Mouse (Mus musculus) Patski (cell line): ENCODE results near the gene Rsg1. TPM values are rescaled to one million over a fixed set of nuclear protein-coding genes. Genes with fewer than 3 reads are reported as not detected.

ENCODE experiments used
- ATAC-seq: fragments of 100-300 bp; one replicate; pipeline ENCODE4 v1.8.0; 2021
- CTCF ChIA-PET: fragments of 350-600 bp; sonication (Branson Sonifier 250); formaldehyde crosslinking; loops from one replicate; lab custom pipeline; 2022; ENCODE audit warnings: inconsistent platforms; lab: Charles Lee
- POLR2A ChIA-PET: fragments of 350-600 bp; sonication (Branson Sonifier 250); formaldehyde crosslinking; loops from one replicate; lab custom pipeline; 2022; ENCODE audit warnings: antibody characterized with exemption, inconsistent platforms; lab: Charles Lee
- DNase-seq: peaks from one replicate; pipeline ENCODE4 v3.0.0-alpha.2; 2011; ENCODE audit warnings: low read depth, low spot score
- H3K27me3 ChIP-seq: fragments of 371-371 bp; one replicate; pipeline ENCODE4 v1.5.1; 2021
- CTCF ChIP-seq: fragments of 100-300 bp; IDR thresholded peaks from one replicate; pipeline ENCODE4 v1.5.1; 2021
- in situ Hi-C: fragments of 300-500 bp; cut with MboI; formaldehyde crosslinking; loops from 3 replicates; pipeline ENCODE4 v1.11.1; 2018; ENCODE audit warnings: low pct_unique_long_range_greater_than_20kb, mixed read lengths
- polyA plus RNA-seq: library from polyadenylated mRNA; unstranded; gene quantifications from one replicate; pipeline ENCODE4 v1.2.3, GENCODE M21; 2021

The Rsg1 gene
- polyA plus RNA-seq, 1 experiment from 2014 or later, result 1.9 TPM

DNA sequence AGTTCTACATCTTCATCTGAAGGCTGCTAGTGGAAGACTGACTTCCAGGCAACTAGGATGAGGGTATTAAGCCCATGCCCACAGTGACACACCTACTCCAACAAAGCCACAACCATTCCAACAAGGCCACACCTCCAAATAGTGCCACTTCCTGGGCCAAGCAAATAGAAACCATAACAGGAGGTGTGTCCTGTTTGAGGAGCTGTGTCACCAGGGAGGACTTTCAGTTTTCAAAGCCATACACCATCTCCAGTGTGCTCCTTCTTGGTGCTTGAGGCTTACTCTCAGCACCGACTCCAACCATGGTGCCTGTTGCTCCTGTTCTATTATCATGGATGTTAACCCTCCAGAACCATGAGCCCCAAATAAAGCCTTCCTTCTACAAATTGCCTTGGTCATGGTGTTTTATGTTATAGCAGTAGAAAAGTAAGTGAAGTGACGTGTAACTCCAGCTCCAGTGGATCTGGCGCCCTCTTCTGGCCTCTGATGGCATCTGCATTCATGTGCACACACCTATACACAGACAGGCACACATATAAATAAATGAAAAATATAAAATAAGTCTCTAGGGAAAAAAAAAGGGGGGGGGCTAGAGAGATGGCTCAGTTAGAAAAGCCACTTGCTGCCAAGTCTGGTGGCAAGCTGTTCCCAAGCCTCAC lies 52.4 kb downstream of the Rsg1 start:
- DNase-seq, result no peak
- POLR2A ChIA-PET, result no interaction called here
- no peaks in the 10 kb centered on the region for H3K27me3 ChIP-seq
- ATAC-seq, result no peak
- CTCF ChIA-PET, result no interaction called here
- TF ChIP-seq CTCF, result no peak
- in situ Hi-C loops, result no loop called here

DNA sequence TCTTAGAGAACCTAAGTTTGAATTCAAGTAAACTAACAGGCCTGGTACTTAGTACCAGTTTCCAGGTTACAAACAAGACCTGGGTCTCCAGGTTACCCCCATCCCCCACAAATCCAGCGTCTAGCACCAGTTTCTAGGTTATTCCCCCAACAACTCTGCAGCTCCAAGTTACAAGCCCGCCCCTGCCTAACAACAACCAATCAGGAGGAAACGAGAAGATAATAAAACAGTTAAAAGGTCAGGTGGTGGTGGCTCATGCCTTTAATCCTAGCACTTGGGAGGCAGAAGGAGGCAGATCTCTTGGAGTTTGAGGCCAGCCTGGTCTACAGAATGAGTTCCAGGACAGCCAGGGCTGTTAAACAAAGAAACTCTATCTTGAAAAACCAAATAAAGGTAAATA lies 53.5 kb downstream of the Rsg1 start:
- ATAC-seq, result no peak
- POLR2A ChIA-PET, result no interaction called here
- no peak for DNase-seq
- no peak for TF ChIP-seq CTCF
- H3K27me3 ChIP-seq, result no peaks in the 10 kb centered on the region
- CTCF ChIA-PET, result interaction anchor here (0.9 to 1.3 kb wide), 5 partner anchors 12 to 97 kb away, joined by 3 to 4 read pairs (median 3); partner anchors contain the start of gene Rsg1
- in situ Hi-C loops, result no loop called here

DNA sequence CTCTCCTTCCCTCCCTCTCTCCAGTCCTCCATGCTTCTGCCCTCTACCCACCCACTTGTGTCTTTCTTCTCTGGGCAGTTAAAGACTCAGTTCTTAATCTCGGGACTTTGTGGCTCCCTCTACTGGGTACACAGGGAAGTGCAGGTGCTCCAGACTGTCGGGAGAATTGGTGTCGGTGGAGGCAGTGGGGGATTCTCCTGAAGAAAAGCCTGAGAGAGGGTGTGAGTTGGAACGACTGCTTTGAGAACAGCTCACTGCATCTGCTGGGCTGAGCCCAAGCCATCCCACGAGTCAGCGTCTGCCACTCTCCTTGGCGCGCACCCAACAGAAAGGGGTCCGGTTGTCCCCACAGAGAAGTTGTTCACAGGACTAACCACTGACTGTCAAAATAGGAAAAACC lies 54.1 kb downstream of the Rsg1 start:
- CTCF ChIA-PET, result interaction anchor here (0.9 to 1.3 kb wide), 6 partner anchors 9 to 97 kb away, joined by 3 to 4 read pairs (median 3); partner anchors contain the start of gene Rsg1
- in situ Hi-C loops, result no loop called here
- no peaks in the 10 kb centered on the region for H3K27me3 ChIP-seq
- TF ChIP-seq CTCF, result no peak
- ATAC-seq (no peak), DNase-seq (no peak)
- POLR2A ChIA-PET, result no interaction called here

DNA sequence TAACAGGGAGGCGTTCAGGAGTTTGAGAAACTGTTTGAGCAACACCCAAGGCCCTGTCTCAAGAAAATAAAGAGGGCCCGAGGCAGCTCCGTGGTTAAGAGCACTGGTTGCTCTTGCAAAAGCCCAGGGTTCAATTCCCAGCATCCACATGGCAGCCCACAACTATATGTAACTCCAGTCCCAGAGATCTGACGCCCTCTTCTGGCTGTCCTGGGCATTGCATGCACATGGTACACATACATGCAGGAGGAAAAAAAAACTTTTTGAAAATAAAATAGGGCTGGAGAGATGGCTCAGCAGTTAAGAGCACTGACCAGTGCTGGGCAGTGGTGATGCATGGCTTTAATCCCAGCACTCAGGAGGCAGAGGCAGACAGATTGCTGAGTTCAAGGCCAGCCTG lies 54.6 kb downstream of the Rsg1 start:
- DNase-seq (no peak), ATAC-seq (no peak)
- TF ChIP-seq CTCF, result no peak
- H3K27me3 ChIP-seq, result no peaks in the 10 kb centered on the region
- POLR2A ChIA-PET, result interaction anchor here (0.6 kb wide), 1 partner anchor 85 kb away, joined by 3 read pairs; no protein-coding TSS in a partner anchor
- in situ Hi-C loops, result no loop called here
- CTCF ChIA-PET, result interaction anchor here (1.0 to 1.3 kb wide), 4 partner anchors 9 to 96 kb away, joined by 3 to 4 read pairs (median 3); partner anchors contain the start of gene Rsg1

DNA sequence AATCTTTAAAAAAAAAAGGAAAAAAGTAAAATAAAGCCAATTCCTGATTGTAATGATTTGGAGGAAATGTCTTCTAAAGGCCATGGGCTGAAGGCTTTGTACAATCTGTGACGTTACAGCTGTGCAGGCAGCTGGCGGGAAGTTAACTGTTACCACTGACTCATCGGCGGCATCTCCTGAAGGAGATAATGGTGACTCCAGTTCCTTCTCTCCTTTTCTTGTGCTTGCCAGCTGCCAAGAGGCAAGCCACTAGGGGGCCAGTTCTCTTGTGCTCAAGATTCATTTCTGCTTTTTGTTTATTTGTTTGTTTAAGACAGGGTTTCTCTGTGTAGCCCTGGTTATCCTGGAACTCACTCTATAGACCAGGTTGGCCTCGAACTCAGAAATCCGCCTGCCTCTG lies 55.3 kb downstream of the Rsg1 start:
- ATAC-seq, result no peak
- H3K27me3 ChIP-seq, result no peaks in the 10 kb centered on the region
- DNase-seq, result no peak
- TF ChIP-seq CTCF, result no peak
- in situ Hi-C loops, result no loop called here
- POLR2A ChIA-PET, result interaction anchor here (0.6 kb wide), 1 partner anchor 84 kb away, joined by 3 read pairs; no protein-coding TSS in a partner anchor
- CTCF ChIA-PET, result no interaction called here

DNA sequence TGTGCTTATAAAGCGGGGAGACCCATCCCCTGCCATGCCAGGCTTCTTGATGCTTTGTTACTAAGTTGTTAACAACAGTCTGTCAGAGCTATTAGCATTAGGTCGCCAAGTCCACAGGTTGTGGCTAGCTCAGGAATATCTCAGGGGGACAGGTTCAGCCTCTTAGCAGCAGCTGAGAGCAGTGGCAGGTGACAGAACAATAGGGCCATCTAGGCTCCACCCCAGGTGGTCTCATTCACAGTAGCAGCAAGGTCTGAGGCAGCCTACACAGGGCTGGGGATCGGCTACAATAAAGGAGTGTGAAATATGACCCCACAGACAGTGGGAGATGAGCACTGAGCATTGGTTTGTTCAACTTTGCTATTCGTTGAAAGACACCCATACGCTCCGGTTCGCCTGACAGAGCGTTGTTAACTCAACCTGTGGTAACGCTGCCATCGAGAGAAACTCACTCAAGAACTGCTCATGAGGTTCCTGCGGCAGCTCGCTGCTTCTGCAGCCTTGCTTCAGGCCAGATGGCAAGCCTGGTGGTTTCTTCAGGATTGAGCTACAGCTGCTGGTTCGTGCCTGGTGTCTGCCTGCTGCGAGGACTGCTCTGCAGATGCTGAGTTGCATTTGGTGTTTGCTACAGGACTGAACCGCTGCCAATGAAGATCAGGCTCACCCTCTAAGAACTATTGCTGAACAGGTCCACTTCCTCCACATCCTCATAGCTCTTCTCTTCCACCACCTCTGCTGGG lies 56.6 kb downstream of the Rsg1 start:
- TF ChIP-seq CTCF, result no peak
- CTCF ChIA-PET, result no interaction called here
- DNase-seq (no peak), ATAC-seq (no peak)
- in situ Hi-C loops, result no loop called here
- POLR2A ChIA-PET, result no interaction called here
- no peaks in the 10 kb centered on the region for H3K27me3 ChIP-seq

DNA sequence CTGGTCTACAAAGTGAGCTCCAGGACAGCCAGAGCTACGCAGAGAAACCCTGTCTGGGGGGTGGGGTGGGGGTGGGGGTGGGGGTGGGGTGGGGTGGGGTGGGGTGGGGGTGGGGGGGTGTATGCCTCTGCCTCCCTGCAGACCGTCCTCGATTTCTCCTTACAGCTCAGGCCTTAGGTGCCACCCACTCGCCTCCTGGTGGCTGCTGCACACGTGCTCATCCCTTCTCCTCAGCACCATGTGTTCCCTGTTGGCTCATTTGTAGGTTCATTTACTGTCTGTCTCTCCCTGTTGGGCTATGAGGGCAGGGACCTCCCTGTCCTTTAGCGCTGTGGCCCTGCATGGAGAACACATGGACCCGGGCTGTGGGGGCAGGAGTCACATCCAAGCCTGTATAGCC lies 57.5 kb downstream of the Rsg1 start:
- in situ Hi-C loops, result no loop called here
- DNase-seq, result no peak
- H3K27me3 ChIP-seq, result no peaks in the 10 kb centered on the region
- TF ChIP-seq CTCF, result no peak
- CTCF ChIA-PET, result no interaction called here
- no peak for ATAC-seq
- POLR2A ChIA-PET, result no interaction called here

DNA sequence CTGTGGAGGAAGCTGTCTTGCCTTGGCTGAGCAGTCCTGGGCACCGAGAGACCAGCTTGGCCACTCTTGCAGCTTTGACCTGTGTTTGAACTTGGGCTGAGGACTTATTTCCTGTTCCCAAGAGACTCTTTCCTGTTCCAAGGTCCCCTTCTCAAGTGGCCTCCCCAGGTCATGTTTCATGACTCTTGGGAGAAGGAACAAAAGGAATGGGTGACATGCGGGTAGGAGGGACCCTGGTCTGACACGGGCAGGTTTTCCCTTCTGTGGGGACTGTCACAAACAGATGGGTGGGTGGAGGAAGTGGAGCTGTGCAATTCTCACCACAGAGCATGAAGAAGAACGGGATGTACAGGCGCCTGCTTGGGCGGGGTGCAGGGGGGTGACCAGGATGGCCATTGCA lies 58.0 kb downstream of the Rsg1 start:
- in situ Hi-C loops, result no loop called here
- DNase-seq (no peak), ATAC-seq (no peak)
- POLR2A ChIA-PET, result no interaction called here
- H3K27me3 ChIP-seq, result no peaks in the 10 kb centered on the region
- TF ChIP-seq CTCF, result no peak
- CTCF ChIA-PET, result no interaction called here

DNA sequence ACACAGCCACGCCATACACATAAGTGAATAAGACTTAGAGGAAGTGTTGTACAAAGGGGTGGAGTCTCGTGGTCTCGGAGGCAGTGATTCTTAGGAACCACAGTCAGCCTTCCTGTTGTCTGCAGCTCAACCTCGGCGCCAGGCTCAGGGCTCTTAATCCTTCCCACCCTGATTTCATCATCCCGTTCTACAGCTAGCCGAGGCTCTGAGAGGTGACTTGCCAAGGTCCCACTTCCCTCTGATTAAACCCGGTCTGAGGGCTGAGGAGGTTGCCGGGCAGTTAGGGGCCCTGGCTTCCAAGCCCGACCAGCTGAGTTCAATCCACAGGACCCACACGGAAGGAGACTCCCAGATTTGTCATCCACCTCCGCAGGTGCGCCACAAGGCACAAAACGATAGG lies 59.1 kb downstream of the Rsg1 start:
- CTCF ChIA-PET, result interaction anchor here (0.7 to 3.4 kb wide), 10 partner anchors 23 to 114 kb away, joined by 3 to 42 read pairs (median 4); no protein-coding TSS in a partner anchor
- DNase-seq, result no peak
- POLR2A ChIA-PET, result no interaction called here
- ATAC-seq, result no peak
- no peak for TF ChIP-seq CTCF
- in situ Hi-C loops, result no loop called here
- H3K27me3 ChIP-seq, result no peaks in the 10 kb centered on the region

DNA sequence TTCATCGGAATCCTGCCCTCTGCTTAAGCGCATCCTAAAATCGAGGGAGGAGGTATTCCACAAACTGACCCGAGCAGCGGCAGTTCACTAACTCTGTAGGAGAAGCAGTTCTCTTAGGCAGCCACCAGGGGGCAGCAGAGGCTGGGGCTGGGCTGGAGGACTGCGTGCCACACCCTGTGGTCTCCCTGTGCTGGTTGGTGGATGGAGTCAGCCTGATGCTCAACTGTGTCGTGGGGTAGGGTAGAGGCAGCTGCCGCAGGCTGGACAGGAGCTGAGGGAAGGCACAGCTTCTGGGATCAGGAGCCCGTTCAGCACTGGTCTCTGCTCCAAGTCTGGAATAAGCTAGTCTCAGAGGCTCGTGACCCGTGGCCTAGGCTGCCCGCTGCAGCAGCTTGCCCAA lies 59.5 kb downstream of the Rsg1 start:
- ATAC-seq, result peak; percentile 19
- TF ChIP-seq CTCF, result no peak
- POLR2A ChIA-PET, result no interaction called here
- H3K27me3 ChIP-seq, result no peaks in the 10 kb centered on the region
- CTCF ChIA-PET, result interaction anchor here (0.7 to 3.4 kb wide), 14 partner anchors 22 to 113 kb away, joined by 3 to 42 read pairs (median 4); no protein-coding TSS in a partner anchor
- in situ Hi-C loops, result no loop called here
- no peak for DNase-seq
